Mouse (Mus musculus) central nervous system, embryonic 18 days (tissue): ENCODE results near the gene Tmco1. TPM values are rescaled to one million over a fixed set of nuclear protein-coding genes. Genes with fewer than 3 reads are reported as not detected.

Experiments used
- polyA plus RNA-seq: library from polyadenylated mRNA; depleted of rRNA; stranded (reverse); fragments of >200 nt; gene quantifications from 2 replicates; pipeline ENCODE4 v1.2.3, GENCODE M21; 2012; rRNA removed

The Tmco1 gene
- 63.8 and 66.6 TPM in 2 replicates for polyA plus RNA-seq

DNA sequence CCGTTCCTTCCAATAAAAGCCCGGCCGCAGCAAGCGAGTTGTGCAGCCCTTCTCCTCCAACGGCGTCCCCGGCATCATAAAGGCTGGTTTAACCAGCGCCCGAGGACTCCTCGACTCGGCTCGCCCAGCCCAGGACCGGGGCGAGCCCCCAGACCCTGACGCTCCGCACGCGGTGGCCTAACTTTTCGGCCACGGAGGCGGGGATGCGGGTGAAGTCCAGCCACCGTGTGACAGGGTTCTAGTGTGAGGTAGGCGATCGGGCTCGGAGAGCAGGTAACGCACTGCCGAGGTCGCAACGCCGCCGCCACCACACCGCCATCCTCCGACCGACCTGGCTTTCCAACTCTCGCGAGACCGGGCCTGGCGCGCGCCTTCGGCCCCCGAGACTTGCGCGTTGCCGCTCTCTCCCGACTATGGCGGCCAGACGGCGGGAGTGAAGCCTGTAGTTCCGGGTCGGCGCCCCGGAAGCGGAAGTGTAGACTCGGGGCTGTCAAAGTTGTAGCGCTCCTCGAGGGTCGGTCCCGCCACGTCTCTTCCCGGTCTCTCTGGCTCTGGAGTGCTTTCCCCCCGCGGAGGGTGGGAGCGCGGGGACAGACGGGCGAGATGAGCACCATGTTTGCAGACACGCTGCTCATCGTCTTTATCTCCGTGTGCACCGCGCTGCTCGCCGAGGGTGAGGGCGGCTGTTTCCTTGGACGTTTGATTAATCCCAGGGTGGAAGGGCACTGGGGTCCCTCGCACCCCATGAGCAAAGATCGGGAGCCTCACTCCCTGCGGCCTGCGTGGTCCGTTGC is at the start of gene Tmco1:
TSS of gene Tmco1 (plus strand) at position 118 of the 794 bp plus-strand sequence.

DNA sequence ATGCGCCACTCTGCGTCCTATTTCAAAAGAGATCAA is 23.0 kb upstream of the Tmco1 start, which contains the start of gene Uck2:
TSS of gene Uck2 (minus strand) at position 1 of the 36 bp plus-strand sequence.

DNA sequence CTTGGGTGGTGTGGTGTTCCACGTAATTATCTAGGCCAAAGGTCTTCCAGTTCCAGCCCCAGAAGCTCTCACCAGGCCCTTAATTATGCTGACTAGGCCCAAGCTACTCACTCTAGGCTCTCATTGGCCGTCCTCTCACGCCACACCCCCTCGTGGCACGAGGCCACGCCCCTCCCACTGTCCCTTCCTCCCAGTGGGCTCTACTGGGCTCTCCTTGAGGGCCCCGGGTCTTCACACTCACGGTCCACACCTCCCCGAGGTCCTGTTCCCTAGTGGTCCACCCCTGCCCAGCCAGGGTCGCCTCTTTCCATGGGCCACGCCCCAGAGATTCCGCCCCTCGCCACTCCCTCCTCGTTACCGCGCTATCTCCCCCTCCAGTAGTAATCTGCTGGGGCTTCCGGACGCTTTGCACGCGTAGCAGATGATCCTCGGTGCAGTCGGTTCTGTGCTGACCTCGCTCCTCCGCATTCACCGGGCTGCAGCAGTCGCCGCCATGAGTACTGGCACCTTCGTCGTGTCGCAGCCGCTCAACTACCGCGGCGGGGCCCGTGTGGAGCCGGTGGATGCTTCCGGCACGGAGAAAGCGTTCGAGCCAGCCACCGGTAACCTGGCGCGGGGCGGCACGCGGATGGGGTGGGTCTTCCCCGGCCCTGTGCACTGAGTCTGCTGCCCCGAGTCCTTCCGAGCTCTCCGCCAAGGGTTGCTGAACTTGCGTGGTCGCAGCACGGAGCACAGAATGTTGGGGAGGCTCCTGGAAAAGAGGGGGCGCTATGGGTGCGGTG is 41.8 kb downstream of the Tmco1 start, which contains the start of gene Aldh9a1:
TSS of gene Aldh9a1 (plus strand) at position 177 of the 782 bp plus-strand sequence.

Other genes with a start within 250 kb of the Tmco1 start
- gene Uck2, start 23.1 kb upstream of the Tmco1 start, polyA plus RNA-seq = 30.6 and 36.0 TPM in 2 replicates
- gene Aldh9a1, start 41.6 kb downstream of the Tmco1 start, polyA plus RNA-seq = 40.0 and 42.6 TPM in 2 replicates
- 201 and 240 TPM in 2 replicates for gene Mgst3, start 85.5 kb downstream of the Tmco1 start, polyA plus RNA-seq
- gene Lrrc52, start 158.4 kb downstream of the Tmco1 start, polyA plus RNA-seq = 0.04 TPM in 1 of 2 replicates, not detected in the other